Mouse (Mus musculus) embryonic fibroblast, embryonic 13.5 days (primary cell): Measurements from ENCODE around the gene Sdhd. TPM values are rescaled to one million over a fixed set of nuclear protein-coding genes. Genes with fewer than 3 reads are reported as not detected.

ENCODE experiments used
- H3K27ac ChIP-seq: 2 replicates; pipeline ENCODE4 v1.5.1; 2012; ENCODE audit warnings: low read length, control low read depth, inconsistent platforms; ENCODE audit not compliant: insufficient read depth
- H3K4me1 ChIP-seq: 2 replicates; pipeline ENCODE4 v1.6.1; 2011; ENCODE audit warnings: low read length; ENCODE audit not compliant: control insufficient read depth, insufficient read depth
- H3K4me3 ChIP-seq: 2 replicates; pipeline ENCODE4 v1.5.1; 2011; ENCODE audit warnings: mild to moderate bottlenecking, control low read depth, low read length; ENCODE audit not compliant: insufficient read depth
- CTCF ChIP-seq: IDR thresholded peaks from 2 replicates; pipeline ENCODE4 v1.5.1; 2011; ENCODE audit warnings: mild to moderate bottlenecking, control low read depth, low read length, moderate library complexity, borderline replicate concordance; ENCODE audit not compliant: insufficient read depth
- POLR2A ChIP-seq: IDR thresholded peaks from 2 replicates; pipeline ENCODE4 v1.6.1; 2011; ENCODE audit warnings: low read depth, mild to moderate bottlenecking, control low read depth, low read length, moderate library complexity
- polyA plus RNA-seq: library from polyadenylated mRNA; stranded (reverse); fragments of >200 nt; gene quantifications from 2 replicates; pipeline ENCODE4 v1.2.4, GENCODE M21; 2011; ENCODE audit warnings: low read depth; ENCODE audit not compliant: missing spikeins, insufficient read length

The Sdhd gene
- polyA plus RNA-seq, 1 experiment: 109 TPM

- H3K27ac ChIP-seq: no peak overlapping the region
- TF ChIP-seq POLR2A: no peak
- no peak for TF ChIP-seq CTCF
- H3K4me3 ChIP-seq: peak overlapping the region; percentile 87
- H3K4me1 ChIP-seq: no peaks in the 10 kb centered on the region
Measured at GRCm38 (mm10) chr9:50616161-50616560, 12.5 kb upstream of the Sdhd start.

GRCm38 (mm10) chr9:50612115-50612514, 8.5 kb upstream of the Sdhd start:
- TF ChIP-seq CTCF (no peak), POLR2A (no peak)
- no peak overlapping the region for H3K4me3 ChIP-seq
- no peak overlapping the region for H3K27ac ChIP-seq
- no peaks in the 10 kb centered on the region for H3K4me1 ChIP-seq

DNA sequence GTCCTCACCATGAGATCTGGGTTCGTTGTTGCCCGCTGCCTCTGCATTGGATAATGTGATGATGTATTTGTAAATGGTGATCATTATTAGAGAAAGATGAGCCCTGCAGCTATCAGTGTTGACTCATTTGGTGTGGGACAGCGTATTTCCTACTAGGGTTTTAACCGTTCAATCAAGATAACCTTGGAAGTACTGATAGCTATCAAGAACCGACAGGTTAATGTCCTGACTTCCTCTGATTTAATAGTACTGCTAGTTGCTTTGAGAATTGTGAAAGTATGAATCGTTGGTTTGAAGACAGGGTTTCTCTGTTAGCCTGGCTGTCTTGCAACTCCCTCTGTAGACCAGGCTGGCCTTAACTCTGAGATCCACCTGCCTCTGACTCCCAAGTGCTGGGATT, 726 bp upstream of the Sdhd start:
- TF ChIP-seq POLR2A: 0 out of 2 replicates have a peak, but pooled peaks have one; percentile 6
- no peak for TF ChIP-seq CTCF
- Histone ChIP-seq H3K4me1 (peaks cover 7% of the 10 kb centered on the region), H3K27ac (peak overlapping the region; percentile 70), H3K4me3 (peak overlapping the region; percentile 90)

GRCm38 (mm10) chr9:50603998-50604324, 349 bp upstream of the Sdhd start:
- peak; percentile 34; the same call in 1 of the 2 replicates for TF ChIP-seq CTCF
- TF ChIP-seq POLR2A: no peak
- peak overlapping the region; percentile 70 for H3K27ac ChIP-seq
- H3K4me1 ChIP-seq: peaks cover 7% of the 10 kb centered on the region
- peak overlapping the region; percentile 90 for H3K4me3 ChIP-seq

GRCm38 (mm10) chr9:50602055-50602845, 1.4 kb downstream of the Sdhd start:
- TF ChIP-seq CTCF (no peak), POLR2A (no peak)
- H3K4me1 ChIP-seq: peaks cover 7% of the 10 kb centered on the region
- H3K4me3 ChIP-seq: peak overlapping the region; percentile 90
- H3K27ac ChIP-seq: no peak overlapping the region

DNA sequence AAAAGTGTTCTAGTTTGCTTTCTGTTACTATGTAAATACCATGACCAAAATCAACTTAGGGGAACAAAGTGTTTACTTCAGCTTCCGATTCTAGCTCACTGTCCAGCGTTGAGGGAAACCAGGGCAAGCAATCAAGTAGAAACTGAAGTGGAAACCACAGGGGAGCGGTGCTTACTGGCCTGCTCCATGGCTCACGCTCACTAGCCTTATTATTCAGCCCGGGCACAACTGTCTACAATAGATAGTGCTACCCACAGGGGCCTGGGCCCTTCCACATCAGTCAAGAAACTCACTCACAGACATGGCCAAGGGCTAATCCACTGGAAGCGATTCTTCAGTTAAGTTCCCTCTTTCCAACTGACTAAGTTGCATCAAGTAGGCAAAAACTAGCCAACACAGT, 2.1 kb downstream of the Sdhd start:
- peaks cover 7% of the 10 kb centered on the region for H3K4me1 ChIP-seq
- no peak for TF ChIP-seq CTCF
- no peak for TF ChIP-seq POLR2A
- H3K4me3 ChIP-seq: no peak overlapping the region
- no peak overlapping the region for H3K27ac ChIP-seq

DNA sequence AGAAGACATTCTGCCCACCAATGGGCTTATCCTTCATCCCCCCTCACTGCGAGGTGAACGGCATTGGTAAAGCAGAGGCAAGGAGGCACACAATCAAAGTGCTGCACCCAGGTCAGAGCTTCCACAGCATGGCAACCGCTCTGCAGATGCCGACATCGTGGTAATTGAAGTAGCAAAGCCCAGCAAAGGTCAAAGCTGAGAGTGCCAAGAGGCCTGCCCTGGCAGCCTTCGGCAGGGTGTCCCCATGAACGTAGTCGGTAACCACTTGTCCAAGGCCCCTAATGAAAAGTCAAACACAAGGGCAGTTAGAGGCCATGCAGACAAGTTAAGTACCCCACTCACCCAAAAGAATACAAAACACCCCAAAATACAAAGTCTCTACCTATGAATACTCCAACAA, 6.6 kb downstream of the Sdhd start:
- TF ChIP-seq CTCF (no peak), POLR2A (no peak)
- H3K4me1 ChIP-seq: no peaks in the 10 kb centered on the region
- H3K4me3 ChIP-seq: no peak overlapping the region
- H3K27ac ChIP-seq: no peak overlapping the region

- H3K4me3 ChIP-seq: no peak overlapping the region
- no peak overlapping the region for H3K27ac ChIP-seq
- peaks cover 4% of the 10 kb centered on the region for H3K4me1 ChIP-seq
- TF ChIP-seq POLR2A: no peak
- no peak for TF ChIP-seq CTCF
Measured at GRCm38 (mm10) chr9:50594794-50595417, 8.7 kb downstream of the Sdhd start.

DNA sequence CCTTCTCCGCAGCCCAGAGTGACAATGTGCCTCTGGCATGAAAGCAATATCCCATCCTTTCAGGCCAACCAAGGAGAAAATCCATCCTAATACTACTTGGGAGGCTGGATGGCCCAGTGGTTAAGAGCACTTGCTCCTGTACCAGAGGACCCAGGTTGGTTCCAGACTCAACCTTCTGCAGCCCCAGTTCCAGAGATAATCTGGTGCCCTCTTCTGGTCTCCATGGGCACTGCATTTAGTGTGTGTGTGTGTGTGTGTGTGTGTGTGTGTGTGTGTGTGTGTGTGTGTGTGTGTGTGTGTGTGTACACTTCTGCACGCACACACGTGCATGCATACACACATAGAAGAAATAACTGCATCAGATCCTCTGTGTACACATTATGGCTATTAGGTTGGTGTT, 10.1 kb downstream of the Sdhd start:
- no peak for TF ChIP-seq POLR2A
- TF ChIP-seq CTCF: peak; percentile 31; the same call in 1 of the 2 replicates
- H3K4me3 ChIP-seq: no peak overlapping the region
- peaks cover 4% of the 10 kb centered on the region for H3K4me1 ChIP-seq
- no peak overlapping the region for H3K27ac ChIP-seq

- TF ChIP-seq CTCF: no peak
- TF ChIP-seq POLR2A: no peak
Measured at GRCm38 (mm10) chr9:50592955-50593354, 10.7 kb downstream of the Sdhd start.

DNA sequence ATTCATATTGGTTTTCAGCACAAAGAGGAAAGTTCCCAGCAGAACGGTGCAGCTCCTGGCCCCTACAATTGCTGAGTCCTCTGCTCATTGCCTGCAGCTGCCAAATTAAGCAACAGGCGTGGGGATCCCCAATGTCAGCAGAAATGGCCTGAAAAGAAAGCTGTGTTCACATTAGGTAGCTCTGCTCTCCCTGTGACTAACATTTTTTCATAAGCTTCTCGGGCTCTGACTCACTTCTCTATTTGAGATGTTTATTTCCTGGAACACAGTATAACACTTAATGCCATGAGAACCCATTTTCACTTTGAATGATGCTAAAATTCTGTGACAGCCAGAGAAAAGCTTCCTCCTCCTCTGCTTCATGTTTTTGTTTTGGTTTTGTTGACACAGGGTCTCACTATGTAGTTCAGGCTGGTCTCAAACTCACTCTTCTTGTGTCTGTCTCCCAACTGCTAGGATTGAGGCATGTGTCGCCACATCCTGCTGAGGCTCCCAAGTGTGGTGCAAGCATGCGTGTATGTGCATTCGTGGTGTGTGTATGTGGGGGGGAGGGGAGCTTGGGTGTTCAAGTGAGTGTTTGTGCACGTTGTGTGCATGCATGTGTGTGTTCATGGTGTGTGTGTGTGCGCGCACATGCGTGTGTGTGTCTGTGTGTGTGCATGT, 12.6 kb downstream of the Sdhd start:
- no peak for TF ChIP-seq CTCF
- no peak for TF ChIP-seq POLR2A
- Histone ChIP-seq H3K27ac (peak overlapping the region; percentile 53; the same call in 1 of the 2 replicates), H3K4me3 (no peak overlapping the region), H3K4me1 (peaks cover 4% of the 10 kb centered on the region)

More at GRCm38 (mm10) chr9:50592955-50593354, 10.7 kb downstream of the Sdhd start:
- Histone ChIP-seq H3K4me3 (no peak overlapping the region), H3K4me1 (peaks cover 4% of the 10 kb centered on the region), H3K27ac (no peak overlapping the region)
